In the genomic region with DNA sequence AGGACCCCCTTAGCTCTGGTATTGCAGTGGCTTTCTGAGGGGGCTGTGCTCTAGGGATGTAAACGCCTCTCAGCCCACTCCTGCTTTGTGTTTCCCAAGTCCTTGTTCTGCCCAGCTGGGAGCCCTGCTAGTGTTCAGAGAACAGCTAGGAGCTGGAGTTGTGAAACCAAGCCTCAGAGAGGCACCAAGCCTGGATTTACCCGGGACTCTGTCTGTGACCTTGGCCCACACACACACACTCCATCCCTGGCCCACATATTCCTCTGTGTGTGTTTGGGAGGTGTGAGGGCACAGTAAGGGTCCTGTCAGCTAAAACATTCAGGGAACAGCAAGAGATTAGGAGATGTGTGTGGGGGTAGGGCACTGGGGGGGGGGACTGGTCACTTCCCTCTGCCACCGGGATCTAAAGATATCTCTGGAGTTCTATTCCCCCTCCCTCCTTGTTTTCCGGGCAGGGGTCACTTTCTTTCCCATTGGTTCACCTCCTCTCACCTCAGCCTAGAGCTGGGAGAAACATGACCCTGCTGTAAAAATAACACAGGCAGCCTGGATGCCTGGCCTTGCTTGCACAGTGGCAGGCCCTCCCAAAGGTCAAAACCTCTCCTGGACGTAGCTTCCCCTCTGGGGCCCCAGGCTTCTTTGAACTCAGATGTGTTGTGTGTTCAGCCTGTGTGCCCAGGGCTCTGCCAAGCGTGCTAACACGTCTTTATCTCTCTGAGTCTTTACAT, we compare ENCODE assay signal across 15 mouse cellular contexts. TPM values are rescaled to one million over a fixed set of nuclear protein-coding genes. Genes with fewer than 3 reads are reported as not detected.
DNase-seq lines count a peak whose midpoint lies in the region; ATAC-seq and TF ChIP-seq lines count a peak whose summit lies in the region.
"Had no signal": no experiment of that assay in that cellular context is flagged by ENCODE, and none has a peak within 500 bp of the region (broad histone marks: within the 10 kb centered on the region; RNA-seq: fewer than 3 reads in every experiment).

No protein-coding gene starts in this region.

- peak overlapping the region; percentile 94 for H3K27ac ChIP-seq in gastrocnemius, adult 2 months
- H3K27ac ChIP-seq in midbrain, embryonic 10.5 days (replicated peaks), result no peak overlapping the region
- no peak overlapping the region for H3K27ac ChIP-seq in midbrain, embryonic 13.5 days
- peak overlapping the region; percentile 59 for H3K27ac ChIP-seq in liver, embryonic 11.5 days (ENCODE audit: low read depth, low read length)
- H3K27ac ChIP-seq: limb, embryonic 15.5 days; macrophage had no signal

- TF ChIP-seq CTCF in gastrocnemius, adult 2 months (IDR thresholded peaks at IDR 0.05), result no peak

- H3K36me3 ChIP-seq in midbrain, embryonic 10.5 days, result no peaks in the 10 kb centered on the region
- no peaks in the 10 kb centered on the region for H3K36me3 ChIP-seq in midbrain, embryonic 13.5 days
- H3K36me3 ChIP-seq in liver, embryonic 11.5 days (ENCODE audit: control insufficient read depth, insufficient read depth, low read length), result no peaks in the 10 kb centered on the region
- H3K36me3 ChIP-seq: limb, embryonic 15.5 days had no signal

- no peak overlapping the region for H3K9ac ChIP-seq in midbrain, embryonic 13.5 days (replicated peaks)
- no peak overlapping the region for H3K9ac ChIP-seq in liver, embryonic 11.5 days (ENCODE audit: low read depth, low read length)
- H3K9ac ChIP-seq: limb, embryonic 15.5 days had no signal

- no peak for ATAC-seq in midbrain, embryonic 13.5 days
- ATAC-seq in liver, embryonic 11.5 days (replicated peaks; ENCODE audit: low FRiP score), result peak; percentile 70
- ATAC-seq: inflammation-experienced regulatory T-cells, adult 6 months had no signal

- H3K27me3 ChIP-seq in midbrain, embryonic 10.5 days (ENCODE audit: low read depth, poor library complexity, severe bottlenecking), result peaks cover 81% of the 10 kb centered on the region
- H3K27me3 ChIP-seq in midbrain, embryonic 13.5 days, result peaks cover 87% of the 10 kb centered on the region
- peaks cover 71% of the 10 kb centered on the region for H3K27me3 ChIP-seq in liver, embryonic 11.5 days (replicated peaks; ENCODE audit: control insufficient read depth, insufficient read depth, low read length)

- 7% methylated on average over 7 of the region's 7 CpGs for WGBS in midbrain, embryonic 10.5 days
- 10% methylated on average over 7 of the region's 7 CpGs for WGBS in midbrain, embryonic 13.5 days
- WGBS in liver, embryonic 11.5 days, result 12% methylated on average over 7 of the region's 7 CpGs

- DNase-seq in gastrocnemius, adult 2 months, result peak; percentile 84
- DNase-seq in gastrocnemius, postnatal 10 days, result no peak
- DNase-seq in midbrain, embryonic 10.5 days (ENCODE audit: low spot score), result peak; percentile 31
- DNase-seq in liver, embryonic 11.5 days (ENCODE audit: low spot score), result peak; percentile 43
- DNase-seq in yolk sac, embryonic 10.5 days (ENCODE audit: low spot score), result peak; percentile 44
- no peak for DNase-seq in thymus, adult 18-20 months
- no peak for DNase-seq in left cerebral cortex, adult 18-20 months (ENCODE audit: low spot score in 2 of 2)
- DNase-seq: cerebellum, adult 11 months; kidney, postnatal 25 days; layer of hippocampus, postnatal 36 days had no signal

- no peak overlapping the region for H3K4me2 ChIP-seq in midbrain, embryonic 13.5 days (replicated peaks)
- no peak overlapping the region for H3K4me2 ChIP-seq in liver, embryonic 11.5 days
- H3K4me2 ChIP-seq: limb, embryonic 15.5 days had no signal

- peaks cover 54% of the 10 kb centered on the region for H3K4me1 ChIP-seq in midbrain, embryonic 10.5 days
- peaks cover 15% of the 10 kb centered on the region for H3K4me1 ChIP-seq in midbrain, embryonic 13.5 days (replicated peaks)
- 0 out of 2 replicates have a peak, but pooled peaks cover 8% of the 10 kb centered on the region for H3K4me1 ChIP-seq in liver, embryonic 11.5 days (replicated peaks; ENCODE audit: control insufficient read depth, insufficient read depth, low read length)

- intact Hi-C loops in gastrocnemius, adult 2 months (cut with DNase I), result no loop called here

- no peaks in the 10 kb centered on the region for H3K9me3 ChIP-seq in midbrain, embryonic 10.5 days (replicated peaks)
- no peaks in the 10 kb centered on the region for H3K9me3 ChIP-seq in midbrain, embryonic 13.5 days
- no peaks in the 10 kb centered on the region for H3K9me3 ChIP-seq in liver, embryonic 11.5 days (ENCODE audit: control insufficient read depth, low read length)
- H3K9me3 ChIP-seq: limb, embryonic 15.5 days had no signal

- peak overlapping the region; percentile 78 for H3K4me3 ChIP-seq in gastrocnemius, adult 2 months
- no peak overlapping the region for H3K4me3 ChIP-seq in midbrain, embryonic 10.5 days
- no peak overlapping the region for H3K4me3 ChIP-seq in midbrain, embryonic 13.5 days (replicated peaks)
- H3K4me3 ChIP-seq in liver, embryonic 11.5 days (ENCODE audit: low read depth, low read length), result no peak overlapping the region
- H3K4me3 ChIP-seq: limb, embryonic 15.5 days had no signal

RNA-seq across cellular contexts. Expression of gene Scn4b, which starts 1.6 kb away (rescaled TPM):
- total RNA-seq in gastrocnemius, adult 2 months (2021), result 100 to 1,000 TPM; 201 to 246 TPM
- 10 to 100 TPM; 72.8 to 79.1 TPM for total RNA-seq in gastrocnemius, postnatal 10 days (2021)
- polyA plus RNA-seq in midbrain, embryonic 10.5 days (2016; fragmentation: Nextera tagmentation; extraction: Ambion mirVana), result 0.16 and 0.28 TPM in 2 replicates
- 0.13 and 0.17 TPM in 2 replicates for polyA plus RNA-seq in midbrain, embryonic 13.5 days (2015; fragmentation: Nextera tagmentation; extraction: Ambion mirVana)
- polyA plus RNA-seq in liver, embryonic 11.5 days (2014; fragmentation: Nextera tagmentation; extraction: Ambion mirVana), result 0.22 and 0.41 TPM in 2 replicates
- 10 to 100 TPM; 87.0 to 91.4 TPM for total RNA-seq in left cerebral cortex, adult 18-20 months (2021)
- total RNA-seq: granulocyte monocyte progenitor cell, adult 5-6 weeks had no signal
- polyA plus RNA-seq: inflammation-experienced regulatory T-cells, adult 6 months; macrophage had no signal

RNA-seq across cellular contexts. Expression of gene Scn2b, which starts 19.0 kb away (rescaled TPM):
- 1 to 10 TPM; 1.9 to 2.0 TPM for total RNA-seq in gastrocnemius, adult 2 months (2021)
- 1 to 10 TPM; 1.8 to 2.2 TPM for total RNA-seq in gastrocnemius, postnatal 10 days (2021)
- polyA plus RNA-seq in midbrain, embryonic 10.5 days (2016; fragmentation: Nextera tagmentation; extraction: Ambion mirVana), result 4.2 and 5.6 TPM in 2 replicates
- 6.6 and 7.2 TPM in 2 replicates for polyA plus RNA-seq in midbrain, embryonic 13.5 days (2015; fragmentation: Nextera tagmentation; extraction: Ambion mirVana)
- 1.9 and 2.3 TPM in 2 replicates for polyA plus RNA-seq in liver, embryonic 11.5 days (2014; fragmentation: Nextera tagmentation; extraction: Ambion mirVana)
- total RNA-seq in left cerebral cortex, adult 18-20 months (2021), result 100 to 1,000 TPM; 267 to 274 TPM
- total RNA-seq: granulocyte monocyte progenitor cell, adult 5-6 weeks had no signal

RNA-seq across cellular contexts. Expression of gene BC049352, which starts 45.2 kb away (rescaled TPM):
- total RNA-seq in gastrocnemius, adult 2 months (2021), result 1 to 10 TPM in 1 of 2 experiments, under 1 TPM in 1; 0.92 to 2.8 TPM
- total RNA-seq in gastrocnemius, postnatal 10 days (2021), result not detected
- polyA plus RNA-seq in midbrain, embryonic 10.5 days (2016; fragmentation: Nextera tagmentation; extraction: Ambion mirVana), result not detected in 2 replicates
- polyA plus RNA-seq in midbrain, embryonic 13.5 days (2015; fragmentation: Nextera tagmentation; extraction: Ambion mirVana), result not detected in 2 replicates
- 0.15 TPM in 1 of 2 replicates, not detected in the other for polyA plus RNA-seq in liver, embryonic 11.5 days (2014; fragmentation: Nextera tagmentation; extraction: Ambion mirVana)
- total RNA-seq in left cerebral cortex, adult 18-20 months (2021), result 1 to 10 TPM in 1 of 2 experiments, under 1 TPM in 1; 0.84 to 1.3 TPM
- total RNA-seq: granulocyte monocyte progenitor cell, adult 5-6 weeks had no signal

RNA-seq across cellular contexts. Expression of gene Jaml, which starts 57.6 kb away (rescaled TPM):
- under 1 TPM; 0.64 to 0.66 TPM for total RNA-seq in gastrocnemius, adult 2 months (2021)
- under 1 TPM; 0.27 to 0.42 TPM for total RNA-seq in gastrocnemius, postnatal 10 days (2021)
- polyA plus RNA-seq in midbrain, embryonic 10.5 days (2016; fragmentation: Nextera tagmentation; extraction: Ambion mirVana), result 0.10 and 0.14 TPM in 2 replicates
- polyA plus RNA-seq in midbrain, embryonic 13.5 days (2015; fragmentation: Nextera tagmentation; extraction: Ambion mirVana), result 0.27 and 0.51 TPM in 2 replicates
- 0.16 and 0.18 TPM in 2 replicates for polyA plus RNA-seq in liver, embryonic 11.5 days (2014; fragmentation: Nextera tagmentation; extraction: Ambion mirVana)
- total RNA-seq in left cerebral cortex, adult 18-20 months (2021), result 1 to 10 TPM in 1 of 2 experiments, under 1 TPM in 1; 0.35 to 1.3 TPM

Comparison
In these comparisons a context has a peak if more than half of its experiments do, and no peak if none do; other contexts are left out.
1. DNase-seq: peak in gastrocnemius, adult 2 months (single experiment), midbrain, embryonic 10.5 days (single experiment), liver, embryonic 11.5 days (single experiment) and yolk sac, embryonic 10.5 days (single experiment); none in gastrocnemius, postnatal 10 days (single experiment), thymus, adult 18-20 months (0 of 2) and left cerebral cortex, adult 18-20 months (0 of 2).
2. H3K27ac ChIP-seq: peak in gastrocnemius, adult 2 months (single experiment) and liver, embryonic 11.5 days (single experiment); none in midbrain, embryonic 10.5 days (single experiment) and midbrain, embryonic 13.5 days (single experiment).
3. RNA of gene Scn2b, which starts 19.0 kb away (total RNA-seq): 267 to 274 TPM in left cerebral cortex, adult 18-20 months; 1.8 to 2.2 TPM in gastrocnemius, postnatal 10 days and 1.9 to 2.0 TPM in gastrocnemius, adult 2 months; every median in the first group is over 10 times any median in the second.